Mouse (Mus musculus) lung, adult 10 weeks (tissue): ENCODE results near the gene Abcc5. TPM values are rescaled to one million over a fixed set of nuclear protein-coding genes. Genes with fewer than 3 reads are reported as not detected.

Source experiments
- polyA plus RNA-seq: library from polyadenylated mRNA; stranded (reverse); fragments of 350-450 nt; fragmentation: Illumina TruSeq; extraction: RNeasy Lipid Tissue Mini Kit (QIAGEN cat#74804); gene quantifications from one replicate; pipeline ENCODE4 v1.2.3, GENCODE M21; 2014; ENCODE audit warnings: low read depth, low replicate concordance; ENCODE audit not compliant: insufficient read depth

Gene Abcc5
- 26.6 TPM for polyA plus RNA-seq

GRCm38 (mm10) chr16:20425855-20426598 is at the start of gene Abcc5:
Gene Abcc5, minus strand, starts transcription at chr16:20426394.

GRCm38 (mm10) chr16:20325286-20325685 is 100.9 kb downstream of the Abcc5 start, which contains the start of gene Cyp2ab1:
Gene Cyp2ab1, minus strand, starts transcription at chr16:20325404.

GRCm38 (mm10) chr16:20301770-20302649 is 124.2 kb downstream of the Abcc5 start, which contains the start of gene Parl:
Gene Parl, minus strand, starts transcription at chr16:20302387.

Other genes with a start within 250 kb of the Abcc5 start
- gene Map6d1, start 185.0 kb downstream of the Abcc5 start, polyA plus RNA-seq = not detected
- gene Parl, start 124.0 kb downstream of the Abcc5 start, polyA plus RNA-seq = 40.0 TPM
- gene Cyp2ab1, start 101.0 kb downstream of the Abcc5 start, polyA plus RNA-seq = 1.6 TPM
- gene Eif2b5, start 72.4 kb upstream of the Abcc5 start, polyA plus RNA-seq = 43.4 TPM
- gene Dvl3, start 90.6 kb upstream of the Abcc5 start, polyA plus RNA-seq = 7.2 TPM
- gene Ap2m1, start 109.1 kb upstream of the Abcc5 start, polyA plus RNA-seq = 172 TPM
- gene Abcf3, start 122.2 kb upstream of the Abcc5 start, polyA plus RNA-seq = 29.9 TPM
- not detected for gene Vwa5b2, start 163.1 kb upstream of the Abcc5 start, polyA plus RNA-seq
- 7.8 TPM for gene Eef1akmt4, start 185.2 kb upstream of the Abcc5 start, polyA plus RNA-seq
- gene Gm49333, start 185.2 kb upstream of the Abcc5 start, polyA plus RNA-seq = not detected
- 9.9 TPM for gene Alg3, start 185.3 kb upstream of the Abcc5 start, polyA plus RNA-seq
- 2.6 TPM for gene Camk2n2, start 194.9 kb upstream of the Abcc5 start, polyA plus RNA-seq
- 0.23 TPM for gene Ece2, start 203.4 kb upstream of the Abcc5 start, polyA plus RNA-seq
- 87.1 TPM for gene Psmd2, start 225.3 kb upstream of the Abcc5 start, polyA plus RNA-seq
- 71.2 TPM for gene Eif4g1, start 241.9 kb upstream of the Abcc5 start, polyA plus RNA-seq